Mouse (Mus musculus) bone marrow macrophage, adult 2 months (primary cell): Measurements from ENCODE around the gene Ergic2. TPM values are rescaled to one million over a fixed set of nuclear protein-coding genes. Genes with fewer than 3 reads are reported as not detected.

Experiments used
- H3K27ac ChIP-seq: 2 replicates; pipeline ENCODE4 v1.5.1; 2012; ENCODE audit warnings: low read depth, low read length; ENCODE audit not compliant: insufficient read depth
- H3K4me1 ChIP-seq: 2 replicates; pipeline ENCODE4 v1.6.1; 2012; ENCODE audit warnings: low read length; ENCODE audit not compliant: control insufficient read depth, insufficient read depth
- H3K4me3 ChIP-seq: 2 replicates; pipeline ENCODE4 v1.5.1; 2012; ENCODE audit warnings: mild to moderate bottlenecking, low read length, moderate library complexity; ENCODE audit not compliant: insufficient read depth
- CTCF ChIP-seq: IDR thresholded peaks from 2 replicates; pipeline ENCODE4 v1.5.1; 2012; ENCODE audit warnings: low read depth, mild to moderate bottlenecking, low read length, moderate library complexity
- POLR2A ChIP-seq: IDR thresholded peaks from 2 replicates; pipeline ENCODE4 v1.6.1; 2012; ENCODE audit warnings: mild to moderate bottlenecking, low read depth, low read length, borderline replicate concordance
- polyA plus RNA-seq: library from polyadenylated mRNA; stranded (reverse); fragments of >200 nt; gene quantifications from 2 replicates; pipeline ENCODE4 v1.2.4, GENCODE M21; 2012; ENCODE audit not compliant: missing spikeins, insufficient read depth, insufficient read length

Gene Ergic2
- polyA plus RNA-seq, 1 experiment: 62.4 TPM

DNA sequence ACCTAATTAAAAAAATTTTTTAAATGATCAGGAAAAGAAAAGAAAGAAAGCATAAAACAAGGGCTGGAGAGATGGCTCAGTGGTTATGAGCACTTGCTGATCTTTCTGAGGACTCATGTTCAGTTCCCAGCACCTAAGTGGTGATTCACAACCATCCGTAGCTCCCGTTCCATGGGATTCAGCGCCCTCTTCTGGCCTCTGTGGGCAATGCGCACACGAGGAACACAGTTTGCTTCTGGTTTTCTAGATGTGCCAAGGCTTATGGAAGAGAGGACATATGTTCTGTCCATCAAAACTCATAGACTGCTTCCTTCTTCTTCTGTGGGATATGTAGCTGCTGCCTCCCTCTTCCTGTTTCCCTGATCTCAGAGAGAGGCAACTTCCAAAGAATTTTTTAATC lies 70.3 kb downstream of the Ergic2 start:
- Histone ChIP-seq H3K27ac (no peak overlapping the region), H3K4me1 (no peaks in the 10 kb centered on the region), H3K4me3 (no peak overlapping the region)
- TF ChIP-seq POLR2A: no peak
- no peak for TF ChIP-seq CTCF

DNA sequence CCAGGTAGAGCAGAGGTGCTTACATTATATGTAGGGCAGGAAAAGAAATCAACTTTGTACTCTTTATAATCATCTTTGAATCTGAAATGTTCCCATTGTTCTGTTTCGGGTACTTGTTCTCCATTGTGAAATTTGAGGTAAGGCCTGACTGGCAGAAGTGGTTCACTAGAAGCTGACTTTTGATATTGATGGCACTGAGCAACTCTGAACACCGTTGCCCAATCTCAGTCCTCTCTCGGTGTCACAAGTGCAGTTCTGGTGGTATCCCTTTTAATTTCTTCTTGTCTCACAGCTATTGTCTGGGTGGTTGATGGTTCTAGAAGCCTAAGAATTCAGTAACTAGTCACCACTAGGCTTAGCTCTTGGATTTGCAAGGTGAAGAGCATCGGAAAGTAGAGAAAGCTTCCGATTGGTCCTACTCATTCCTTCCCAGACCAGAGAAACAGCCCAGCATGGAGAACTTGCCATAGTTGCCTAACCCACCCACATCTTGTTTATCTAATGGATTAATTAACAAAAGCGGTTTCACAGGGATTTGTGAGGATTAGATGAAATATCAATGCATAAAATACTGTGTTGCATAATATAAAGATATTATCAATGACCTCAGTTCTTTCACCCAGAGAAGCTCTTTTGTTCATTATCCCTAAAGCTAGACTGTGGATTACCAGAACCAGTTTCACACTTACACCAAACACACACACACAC lies 72.7 kb downstream of the Ergic2 start:
- no peak overlapping the region for H3K27ac ChIP-seq
- no peak overlapping the region for H3K4me3 ChIP-seq
- TF ChIP-seq CTCF: no peak
- no peak for TF ChIP-seq POLR2A
- H3K4me1 ChIP-seq: no peaks in the 10 kb centered on the region

- no peaks in the 10 kb centered on the region for H3K4me1 ChIP-seq
- TF ChIP-seq CTCF (peak; percentile 69), POLR2A (no peak)
- H3K27ac ChIP-seq: no peak overlapping the region
- no peak overlapping the region for H3K4me3 ChIP-seq
Observed at GRCm38 (mm10) chr6:148135769-148136382, 76.3 kb downstream of the Ergic2 start.

GRCm38 (mm10) chr6:148133536-148133935 lies 78.6 kb downstream of the Ergic2 start:
- TF ChIP-seq CTCF (no peak), POLR2A (no peak)
- no peak overlapping the region for H3K27ac ChIP-seq
- H3K4me1 ChIP-seq: no peaks in the 10 kb centered on the region
- H3K4me3 ChIP-seq: no peak overlapping the region

DNA sequence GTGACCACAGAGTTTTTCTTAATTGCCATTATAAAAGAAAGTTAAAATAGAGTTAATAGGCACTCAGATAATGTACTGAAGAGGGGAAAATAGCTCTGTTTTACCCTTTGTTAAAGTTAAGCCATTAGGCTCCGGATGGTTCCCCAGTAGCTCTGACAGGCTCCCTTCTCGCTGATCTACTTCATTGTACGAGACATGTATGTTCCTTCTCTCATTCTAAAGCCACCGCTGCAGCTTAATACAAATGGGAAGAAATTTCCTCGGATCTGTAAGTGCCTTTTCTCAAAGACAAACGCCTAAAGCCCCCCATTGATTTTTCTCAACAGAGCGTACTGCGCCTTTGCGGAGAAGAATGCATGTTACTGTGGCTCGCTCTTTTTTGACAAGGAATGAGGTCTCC lies 79.9 kb downstream of the Ergic2 start:
- H3K4me1 ChIP-seq: no peaks in the 10 kb centered on the region
- TF ChIP-seq POLR2A (no peak), CTCF (no peak)
- no peak overlapping the region for H3K4me3 ChIP-seq
- no peak overlapping the region for H3K27ac ChIP-seq

Other genes with a start within 250 kb of the Ergic2 start
- not detected in 2 replicates for gene Far2, start 165.1 kb downstream of the Ergic2 start, polyA plus RNA-seq
- not detected in 2 replicates for gene Tmtc1, start 232.0 kb upstream of the Ergic2 start, polyA plus RNA-seq